Mouse (Mus musculus): ENCODE results near the gene Btd. TPM values are rescaled to one million over a fixed set of nuclear protein-coding genes. Genes with fewer than 3 reads are reported as not detected.

Btd gene
- total RNA-seq, 2 experiments from 2014 or later: 9.6 TPM

DNA sequence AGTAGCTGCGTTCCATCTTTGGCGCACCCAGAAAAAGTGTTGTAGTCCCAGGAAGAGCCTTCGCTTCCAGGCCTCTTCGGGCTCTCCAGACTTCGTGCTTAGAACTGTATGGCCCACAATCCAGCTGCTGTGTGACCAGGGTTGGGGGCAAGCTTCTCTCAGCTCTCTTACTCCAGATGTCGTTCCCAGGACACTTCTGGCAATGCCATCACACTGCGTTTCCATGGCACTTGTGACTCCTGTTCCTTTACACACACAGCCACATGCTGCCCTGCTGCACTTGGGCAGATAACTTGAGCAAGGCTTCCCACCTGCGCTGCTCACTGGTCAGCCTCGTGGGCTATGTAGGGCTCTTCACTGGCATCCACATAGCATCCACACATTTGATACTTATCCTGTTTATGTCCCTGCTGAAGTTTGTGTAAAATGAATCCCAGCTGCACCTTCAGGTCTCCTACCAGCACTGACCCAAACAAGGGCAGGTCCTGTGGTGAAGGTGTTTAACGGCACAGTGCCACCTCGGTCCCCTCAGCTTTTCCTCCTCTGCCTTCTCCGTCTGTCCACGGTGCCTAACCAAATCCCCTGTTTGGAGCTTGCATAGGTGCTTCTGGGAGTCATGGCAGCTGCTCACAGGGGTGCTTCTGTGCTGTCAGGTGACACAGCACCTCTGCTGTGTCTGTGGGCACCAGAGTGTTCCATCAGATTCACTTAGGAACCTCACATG is 22.7 kb downstream of the Btd start:
- no peak for TF ChIP-seq CTCF (conservative IDR thresholded peaks at IDR 0.05)
- no peak for DNase-seq (ENCODE audit: low spot score in 2 of 2)

GRCm38 (mm10) chr14:31664100-31664902 is 23.5 kb downstream of the Btd start:
- TF ChIP-seq CTCF (conservative IDR thresholded peaks at IDR 0.05): no peak
- H3K4me3 ChIP-seq: no peak overlapping the region
- peak overlapping the region; percentile 97 for H3K27ac ChIP-seq
- no peak for DNase-seq (ENCODE audit: low spot score in 2 of 2)

More for the DNA sequence above, 22.7 kb downstream of the Btd start:
- Histone ChIP-seq H3K4me3 (no peak overlapping the region), H3K27ac (peak overlapping the region; percentile 97)

DNA sequence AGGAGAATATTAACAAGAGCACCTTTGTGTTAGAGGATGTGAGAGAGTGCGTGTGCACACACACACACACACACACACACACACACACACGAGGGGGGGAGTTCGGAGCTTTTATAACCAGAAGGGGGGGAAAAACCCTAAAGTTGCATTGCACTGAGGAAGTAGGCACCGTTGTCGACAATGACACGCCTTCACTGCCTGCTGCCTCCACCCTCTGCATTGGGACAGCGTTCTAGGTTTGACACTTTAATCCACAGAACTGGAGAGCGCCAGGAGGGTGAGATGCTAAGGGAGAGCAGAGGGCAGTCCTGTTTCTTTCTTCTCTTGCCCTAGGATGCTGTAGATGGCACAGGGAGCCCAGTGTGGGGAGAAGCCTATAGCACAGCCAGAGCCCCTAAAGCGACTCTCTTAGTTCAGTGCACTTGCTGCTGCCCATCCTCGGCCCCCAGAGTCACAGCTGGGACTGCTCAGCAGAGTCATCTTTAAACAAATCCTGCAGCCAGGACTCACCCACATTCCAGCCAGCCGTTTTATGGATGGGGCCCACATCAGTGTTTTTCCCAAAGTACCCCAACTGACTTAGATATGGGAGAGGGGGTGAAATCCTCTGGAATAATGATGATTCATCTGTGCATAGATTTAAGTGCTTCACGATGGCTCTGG is 24.2 kb downstream of the Btd start:
- peak in 1 of 2 experiments; percentile 22 for DNase-seq (ENCODE audit: low spot score in 2 of 2)
- Histone ChIP-seq H3K27ac (peak overlapping the region; percentile 97), H3K4me3 (no peak overlapping the region)
- TF ChIP-seq CTCF (conservative IDR thresholded peaks at IDR 0.05): no peak

DNA sequence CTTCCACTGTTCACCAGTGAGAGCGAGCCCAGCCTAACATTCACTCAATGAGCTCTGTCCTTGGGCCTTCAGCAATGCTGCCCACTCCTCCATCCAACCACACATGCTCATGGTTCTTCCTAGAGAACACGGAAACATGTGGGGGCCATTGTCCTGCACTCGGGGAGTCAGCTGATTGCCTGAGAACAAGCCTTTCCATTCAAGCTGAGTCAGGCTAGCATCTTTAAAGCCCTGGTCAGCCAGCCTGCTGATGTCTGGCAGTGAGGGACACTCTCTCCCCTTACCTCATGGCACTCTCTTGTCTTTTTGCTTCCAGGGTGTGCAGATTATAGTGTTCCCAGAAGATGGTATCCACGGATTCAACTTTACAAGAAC is 24.7 kb downstream of the Btd start:
- Histone ChIP-seq H3K4me3 (no peak overlapping the region), H3K27ac (peak overlapping the region; percentile 97; the same call in 1 of the 2 replicates)
- no peak for TF ChIP-seq CTCF (conservative IDR thresholded peaks at IDR 0.05)
- no peak for DNase-seq (ENCODE audit: low spot score in 2 of 2)

- TF ChIP-seq CTCF (conservative IDR thresholded peaks at IDR 0.05): no peak
- Histone ChIP-seq H3K27ac (peak overlapping the region; percentile 93), H3K4me3 (no peak overlapping the region)
- no peak for DNase-seq (ENCODE audit: low spot score in 2 of 2)
Observed at GRCm38 (mm10) chr14:31666931-31667705, 26.3 kb downstream of the Btd start.

DNA sequence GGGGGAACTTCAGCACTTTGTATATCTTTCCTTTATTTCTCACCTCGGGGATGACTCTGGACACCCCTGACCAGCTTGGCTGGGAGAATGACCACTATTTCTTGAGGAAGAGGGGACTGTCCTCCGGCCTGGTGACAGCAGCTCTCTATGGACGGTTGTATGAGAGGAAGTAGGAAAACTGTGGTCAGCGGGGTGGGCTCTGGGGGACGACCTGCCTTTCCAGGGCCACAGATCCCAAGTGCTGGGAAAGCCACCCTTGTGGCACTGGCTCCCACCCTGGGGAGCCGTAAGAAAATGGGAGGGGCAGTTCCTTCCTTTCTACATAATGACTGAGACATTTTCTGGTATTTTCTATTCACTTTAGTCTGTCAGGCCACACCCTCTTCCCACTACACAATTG is 26.9 kb downstream of the Btd start:
- TF ChIP-seq CTCF (conservative IDR thresholded peaks at IDR 0.05): no peak
- Histone ChIP-seq H3K4me3 (no peak overlapping the region), H3K27ac (peak overlapping the region; percentile 93)
- DNase-seq (ENCODE audit: low spot score in 2 of 2): no peak

GRCm38 (mm10) chr14:31668326-31668725 is 27.5 kb downstream of the Btd start:
- Histone ChIP-seq H3K27ac (peak overlapping the region; percentile 93), H3K4me3 (no peak overlapping the region; the same call in 1 of the 2 replicates)
- peak in 1 of 2 experiments; percentile 17 for DNase-seq (ENCODE audit: low spot score in 2 of 2)
- TF ChIP-seq CTCF (conservative IDR thresholded peaks at IDR 0.05): no peak

GRCm38 (mm10) chr14:31669161-31669611 is 28.4 kb downstream of the Btd start:
- TF ChIP-seq CTCF (conservative IDR thresholded peaks at IDR 0.05): no peak
- peak; percentile 27 to 47 for DNase-seq (ENCODE audit: low spot score in 2 of 2)
- Histone ChIP-seq H3K27ac (peak overlapping the region; percentile 93), H3K4me3 (peak overlapping the region; percentile 36)

GRCm38 (mm10) chr14:31669642-31670490 is 29.0 kb downstream of the Btd start:
- DNase-seq (ENCODE audit: low spot score in 2 of 2): no peak
- Histone ChIP-seq H3K4me3 (peak overlapping the region; percentile 36), H3K27ac (peak overlapping the region; percentile 93)
- TF ChIP-seq CTCF (conservative IDR thresholded peaks at IDR 0.05): no peak

DNA sequence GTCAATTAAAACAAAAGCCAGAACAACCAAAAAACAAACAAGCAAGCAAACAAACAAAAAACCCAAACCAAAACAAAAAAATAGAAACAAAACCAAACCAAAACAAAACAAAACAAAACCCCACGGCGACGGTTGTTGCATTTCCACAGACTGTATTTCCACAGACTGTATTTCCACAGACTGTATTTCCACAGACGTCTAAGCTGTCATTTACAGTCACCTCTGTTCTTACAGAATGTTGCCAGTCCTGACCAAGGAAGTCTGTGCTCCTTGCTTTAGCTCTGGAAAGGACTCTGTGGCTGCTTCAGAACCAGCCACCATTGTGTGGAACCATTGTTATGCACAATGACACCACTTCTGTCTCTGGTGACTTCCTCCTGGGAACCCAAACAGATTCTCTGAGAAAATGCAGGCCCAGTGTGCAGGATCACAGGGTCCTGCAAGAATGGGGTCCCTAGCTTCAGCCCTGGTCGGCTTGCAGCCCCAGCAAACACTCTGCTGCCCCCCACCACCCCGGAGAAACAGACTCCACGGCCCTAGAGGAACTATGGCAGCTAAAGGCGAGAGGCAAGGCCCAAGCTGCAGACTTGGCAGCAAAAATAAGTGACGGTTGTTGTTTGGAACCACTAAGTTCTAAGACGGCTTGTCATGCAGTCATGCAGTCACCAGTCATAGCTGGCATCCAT is 30.9 kb downstream of the Btd start:
- no peak for TF ChIP-seq CTCF (conservative IDR thresholded peaks at IDR 0.05)
- Histone ChIP-seq H3K4me3 (no peak overlapping the region), H3K27ac (peak overlapping the region; percentile 15; the same call in 1 of the 2 replicates)
- no peak for DNase-seq (ENCODE audit: low spot score in 2 of 2)

- Histone ChIP-seq H3K4me3 (no peak overlapping the region), H3K27ac (peak overlapping the region; percentile 65; the same call in 1 of the 2 replicates)
- no peak for TF ChIP-seq CTCF (conservative IDR thresholded peaks at IDR 0.05)
- DNase-seq (ENCODE audit: low spot score in 2 of 2): no peak
Observed at GRCm38 (mm10) chr14:31680656-31681055, 39.8 kb downstream of the Btd start.

Measured in layer of hippocampus, adult 2 months (tissue).